Mouse (Mus musculus): ENCODE results near the gene Pamr1. TPM values are rescaled to one million over a fixed set of nuclear protein-coding genes. Genes with fewer than 3 reads are reported as not detected.
A peak's percentile ranks its signal among the peaks of the same experiment; 100 is the strongest.

Pamr1 gene
- polyA plus RNA-seq, 1 experiment from 2014 or later: 1.6 TPM

DNA sequence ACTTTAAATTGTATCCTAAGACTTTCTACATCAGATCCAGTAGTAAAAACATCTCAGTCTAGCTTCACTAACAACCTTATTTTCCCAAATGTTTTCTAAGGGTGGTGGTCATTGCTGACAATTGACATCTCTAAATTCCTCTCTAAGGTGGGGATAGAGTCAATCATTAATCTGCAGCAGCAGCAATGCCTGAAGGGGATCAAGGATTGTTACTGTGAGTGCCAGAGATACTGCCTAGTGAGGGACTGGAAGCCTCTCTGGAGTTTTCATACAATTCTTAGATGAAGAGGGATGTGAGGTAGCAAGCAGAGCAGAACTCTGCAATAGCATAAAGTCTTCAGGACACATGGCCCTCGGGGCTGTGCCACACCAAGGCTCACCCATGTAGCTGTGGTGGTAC, 14.0 kb downstream of the Pamr1 start:
- H3K4me3 ChIP-seq (ENCODE audit: low read depth, low read length): no peak overlapping the region
- H3K27ac ChIP-seq (replicated peaks; ENCODE audit: low read depth, low read length): no peak overlapping the region
- no peaks in the 10 kb centered on the region for H3K9me3 ChIP-seq (replicated peaks; ENCODE audit: control insufficient read depth, low read length)
- no peaks in the 10 kb centered on the region for H3K27me3 ChIP-seq (ENCODE audit: control insufficient read depth, insufficient read depth, low read length)
- H3K9ac ChIP-seq (replicated peaks; ENCODE audit: low read length): no peak overlapping the region
- H3K4me2 ChIP-seq (ENCODE audit: low read depth, low read length): no peak overlapping the region
- no peaks in the 10 kb centered on the region for H3K36me3 ChIP-seq (replicated peaks; ENCODE audit: control insufficient read depth, insufficient read depth, low read depth, low read length)
- no peaks in the 10 kb centered on the region for H3K4me1 ChIP-seq (ENCODE audit: control insufficient read depth, insufficient read depth, low read length)
- no peak for DNase-seq (ENCODE audit: low spot score)
- WGBS: 63% methylated on average over 1 of the region's 1 CpGs
- no peak for ATAC-seq (replicated peaks; ENCODE audit: insufficient number of reproducible peaks, low FRiP score, low TSS enrichment, low read depth)

DNA sequence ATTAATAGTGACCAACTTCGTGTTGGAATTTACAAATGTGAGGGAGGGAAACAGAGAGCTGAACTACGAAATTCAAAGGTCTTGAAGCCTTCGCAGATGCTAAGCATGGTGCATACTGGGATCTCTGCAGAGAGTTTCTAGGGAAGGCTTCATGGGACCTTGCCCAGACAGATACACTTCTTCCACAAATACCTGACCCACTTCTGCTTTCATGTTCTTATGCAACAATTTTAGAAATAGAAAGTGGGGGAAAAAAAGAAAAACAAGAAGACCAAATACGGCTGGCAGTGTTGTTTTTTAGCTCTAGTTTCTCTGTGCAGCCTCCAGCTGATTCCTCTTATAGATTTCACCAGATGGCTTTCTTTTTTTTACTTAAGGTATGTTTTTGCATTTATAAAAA, 29.4 kb downstream of the Pamr1 start:
- Histone ChIP-seq H3K4me3 (ENCODE audit: low read depth, low read length) (no peak overlapping the region), H3K9me3 (replicated peaks; ENCODE audit: control insufficient read depth, low read length) (no peaks in the 10 kb centered on the region), H3K4me1 (ENCODE audit: control insufficient read depth, insufficient read depth, low read length) (no peaks in the 10 kb centered on the region), H3K27me3 (ENCODE audit: control insufficient read depth, insufficient read depth, low read length) (no peaks in the 10 kb centered on the region), H3K27ac (replicated peaks; ENCODE audit: low read depth, low read length) (no peak overlapping the region), H3K4me2 (ENCODE audit: low read depth, low read length) (no peak overlapping the region), H3K9ac (replicated peaks; ENCODE audit: low read length) (no peak overlapping the region), H3K36me3 (replicated peaks; ENCODE audit: control insufficient read depth, insufficient read depth, low read depth, low read length) (no peaks in the 10 kb centered on the region)
- DNase-seq (ENCODE audit: low spot score) (no peak), ATAC-seq (replicated peaks; ENCODE audit: insufficient number of reproducible peaks, low FRiP score, low TSS enrichment, low read depth) (no peak)
- 80% methylated on average over 4 of the region's 4 CpGs for WGBS

GRCm38 (mm10) chr2:102589977-102590376, 40.2 kb downstream of the Pamr1 start:
- Histone ChIP-seq H3K4me3 (ENCODE audit: low read depth, low read length) (no peak overlapping the region), H3K27ac (replicated peaks; ENCODE audit: low read depth, low read length) (no peak overlapping the region), H3K9me3 (replicated peaks; ENCODE audit: control insufficient read depth, low read length) (no peaks in the 10 kb centered on the region), H3K36me3 (replicated peaks; ENCODE audit: control insufficient read depth, insufficient read depth, low read depth, low read length) (no peaks in the 10 kb centered on the region), H3K9ac (replicated peaks; ENCODE audit: low read length) (no peak overlapping the region), H3K4me2 (ENCODE audit: low read depth, low read length) (no peak overlapping the region), H3K27me3 (ENCODE audit: control insufficient read depth, insufficient read depth, low read length) (no peaks in the 10 kb centered on the region), H3K4me1 (ENCODE audit: control insufficient read depth, insufficient read depth, low read length) (no peaks in the 10 kb centered on the region)
- ATAC-seq (replicated peaks; ENCODE audit: insufficient number of reproducible peaks, low FRiP score, low TSS enrichment, low read depth) (no peak), DNase-seq (ENCODE audit: low spot score) (peak; percentile 76)
- 36% methylated on average over 2 of the region's 2 CpGs for WGBS

DNA sequence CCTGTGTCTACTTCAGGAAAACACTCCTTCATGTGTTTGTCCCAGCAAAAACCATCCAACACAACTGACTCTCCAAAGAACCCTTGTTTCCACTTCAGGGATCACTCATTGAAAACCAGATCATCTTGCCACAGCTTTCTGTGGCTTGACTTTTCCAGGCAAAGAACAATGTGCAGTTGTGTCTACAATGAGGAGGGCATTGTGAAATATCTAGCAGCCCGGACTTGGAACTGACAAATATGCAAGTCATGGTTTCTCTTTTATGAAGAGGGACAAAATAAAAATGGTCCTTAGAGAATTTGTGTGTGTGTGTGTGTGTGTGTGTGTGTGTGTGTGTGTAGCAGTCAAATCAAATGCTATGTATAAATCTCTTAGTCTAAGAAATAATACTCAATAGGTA, 44.7 kb downstream of the Pamr1 start:
- no peaks in the 10 kb centered on the region for H3K36me3 ChIP-seq (replicated peaks; ENCODE audit: control insufficient read depth, insufficient read depth, low read depth, low read length)
- H3K27ac ChIP-seq (replicated peaks; ENCODE audit: low read depth, low read length): no peak overlapping the region
- H3K9ac ChIP-seq (replicated peaks; ENCODE audit: low read length): no peak overlapping the region
- no peak overlapping the region for H3K4me2 ChIP-seq (ENCODE audit: low read depth, low read length)
- DNase-seq (ENCODE audit: low spot score) (no peak), ATAC-seq (replicated peaks; ENCODE audit: insufficient number of reproducible peaks, low FRiP score, low TSS enrichment, low read depth) (no peak)
- no peak overlapping the region for H3K4me3 ChIP-seq (ENCODE audit: low read depth, low read length)
- H3K4me1 ChIP-seq (ENCODE audit: control insufficient read depth, insufficient read depth, low read length): no peaks in the 10 kb centered on the region
- WGBS: 85% methylated on average over 1 of the region's 1 CpGs
- H3K9me3 ChIP-seq (replicated peaks; ENCODE audit: control insufficient read depth, low read length): no peaks in the 10 kb centered on the region
- no peaks in the 10 kb centered on the region for H3K27me3 ChIP-seq (ENCODE audit: control insufficient read depth, insufficient read depth, low read length)

DNA sequence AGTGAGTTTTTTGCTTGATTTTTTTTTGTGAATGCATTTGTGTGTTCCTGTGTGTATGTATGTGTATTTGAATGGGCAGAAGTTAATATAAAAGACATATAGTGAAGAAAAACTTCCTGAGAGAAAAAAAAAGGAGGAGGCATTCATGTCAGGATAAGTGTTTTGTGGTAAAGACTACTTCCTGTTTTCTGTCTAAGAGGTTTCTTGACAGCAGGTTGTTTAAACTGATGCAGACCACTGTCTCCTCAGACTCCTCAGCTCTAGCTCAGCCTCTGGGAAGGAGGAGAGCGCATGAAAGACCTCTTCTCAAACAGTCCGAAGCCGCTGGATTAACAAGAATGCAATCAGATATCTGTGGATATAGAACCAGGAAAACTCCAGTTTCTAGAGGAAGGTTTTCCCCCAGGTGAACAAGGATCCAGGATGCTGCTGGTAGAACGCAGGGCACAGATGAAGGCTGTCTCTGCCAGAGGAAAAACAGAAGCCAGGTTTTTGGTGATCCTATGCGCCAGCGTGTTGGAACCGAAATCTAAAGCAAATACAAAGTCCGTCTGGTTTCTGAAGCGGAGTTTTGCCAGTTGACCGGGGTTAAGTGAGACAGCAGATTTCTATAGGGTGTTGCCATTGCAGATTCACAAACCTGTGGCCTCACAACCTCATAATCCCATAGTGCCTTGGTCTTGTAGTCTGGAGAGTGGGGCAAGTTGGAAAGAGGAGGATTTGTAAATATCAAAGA, 45.8 kb downstream of the Pamr1 start:
- DNase-seq (ENCODE audit: low spot score) (no peak), ATAC-seq (replicated peaks; ENCODE audit: insufficient number of reproducible peaks, low FRiP score, low TSS enrichment, low read depth) (no peak)
- no peaks in the 10 kb centered on the region for H3K4me1 ChIP-seq (ENCODE audit: control insufficient read depth, insufficient read depth, low read length)
- WGBS: 93% methylated on average over 10 of the region's 10 CpGs
- no peak overlapping the region for H3K27ac ChIP-seq (replicated peaks; ENCODE audit: low read depth, low read length)
- no peaks in the 10 kb centered on the region for H3K9me3 ChIP-seq (replicated peaks; ENCODE audit: control insufficient read depth, low read length)
- no peaks in the 10 kb centered on the region for H3K36me3 ChIP-seq (replicated peaks; ENCODE audit: control insufficient read depth, insufficient read depth, low read depth, low read length)
- no peak overlapping the region for H3K9ac ChIP-seq (replicated peaks; ENCODE audit: low read length)
- no peak overlapping the region for H3K4me3 ChIP-seq (ENCODE audit: low read depth, low read length)
- H3K27me3 ChIP-seq (ENCODE audit: control insufficient read depth, insufficient read depth, low read length): no peaks in the 10 kb centered on the region
- no peak overlapping the region for H3K4me2 ChIP-seq (ENCODE audit: low read depth, low read length)

- ATAC-seq (replicated peaks; ENCODE audit: insufficient number of reproducible peaks, low FRiP score, low TSS enrichment, low read depth): no peak
- Histone ChIP-seq H3K27ac (replicated peaks; ENCODE audit: low read depth, low read length) (no peak overlapping the region), H3K4me1 (ENCODE audit: control insufficient read depth, insufficient read depth, low read length) (no peaks in the 10 kb centered on the region), H3K36me3 (replicated peaks; ENCODE audit: control insufficient read depth, insufficient read depth, low read depth, low read length) (no peaks in the 10 kb centered on the region), H3K4me2 (ENCODE audit: low read depth, low read length) (no peak overlapping the region), H3K9me3 (replicated peaks; ENCODE audit: control insufficient read depth, low read length) (no peaks in the 10 kb centered on the region), H3K9ac (replicated peaks; ENCODE audit: low read length) (no peak overlapping the region), H3K27me3 (ENCODE audit: control insufficient read depth, insufficient read depth, low read length) (no peaks in the 10 kb centered on the region), H3K4me3 (ENCODE audit: low read depth, low read length) (no peak overlapping the region)
- DNase-seq (ENCODE audit: low spot score): no peak
- 33% methylated on average over 2 of the region's 2 CpGs for WGBS
These were observed 49.3 kb downstream of the Pamr1 start for GRCm38 (mm10) chr2:102598911-102599721.

GRCm38 (mm10) chr2:102600516-102600915, 50.7 kb downstream of the Pamr1 start:
- Histone ChIP-seq H3K36me3 (replicated peaks; ENCODE audit: control insufficient read depth, insufficient read depth, low read depth, low read length) (no peaks in the 10 kb centered on the region), H3K4me1 (ENCODE audit: control insufficient read depth, insufficient read depth, low read length) (no peaks in the 10 kb centered on the region), H3K4me2 (ENCODE audit: low read depth, low read length) (no peak overlapping the region), H3K27me3 (ENCODE audit: control insufficient read depth, insufficient read depth, low read length) (no peaks in the 10 kb centered on the region), H3K9me3 (replicated peaks; ENCODE audit: control insufficient read depth, low read length) (no peaks in the 10 kb centered on the region), H3K9ac (replicated peaks; ENCODE audit: low read length) (no peak overlapping the region), H3K27ac (replicated peaks; ENCODE audit: low read depth, low read length) (no peak overlapping the region), H3K4me3 (ENCODE audit: low read depth, low read length) (no peak overlapping the region)
- ATAC-seq (replicated peaks; ENCODE audit: insufficient number of reproducible peaks, low FRiP score, low TSS enrichment, low read depth) (no peak), DNase-seq (ENCODE audit: low spot score) (no peak)
- WGBS: 86% methylated on average over 4 of the region's 4 CpGs

GRCm38 (mm10) chr2:102610485-102610884, 60.7 kb downstream of the Pamr1 start:
- WGBS: 92% methylated on average over 4 of the region's 4 CpGs
- Histone ChIP-seq H3K9me3 (replicated peaks; ENCODE audit: control insufficient read depth, low read length) (no peaks in the 10 kb centered on the region), H3K4me1 (ENCODE audit: control insufficient read depth, insufficient read depth, low read length) (no peaks in the 10 kb centered on the region), H3K27ac (replicated peaks; ENCODE audit: low read depth, low read length) (no peak overlapping the region), H3K4me2 (ENCODE audit: low read depth, low read length) (no peak overlapping the region), H3K36me3 (replicated peaks; ENCODE audit: control insufficient read depth, insufficient read depth, low read depth, low read length) (no peaks in the 10 kb centered on the region), H3K27me3 (ENCODE audit: control insufficient read depth, insufficient read depth, low read length) (no peaks in the 10 kb centered on the region), H3K4me3 (ENCODE audit: low read depth, low read length) (no peak overlapping the region), H3K9ac (replicated peaks; ENCODE audit: low read length) (no peak overlapping the region)
- ATAC-seq (replicated peaks; ENCODE audit: insufficient number of reproducible peaks, low FRiP score, low TSS enrichment, low read depth) (no peak), DNase-seq (ENCODE audit: low spot score) (no peak)
